Mouse (Mus musculus) hindbrain, embryonic 16.5 days (tissue): Measurements from ENCODE around the gene Rtcb. TPM values are rescaled to one million over a fixed set of nuclear protein-coding genes. Genes with fewer than 3 reads are reported as not detected.
A peak's percentile ranks its signal among the peaks of the same experiment; 100 is the strongest.

Source experiments
- ATAC-seq: fragments of 200-750 bp; cut with Nextera tagmentation; 2 replicates; pipeline ENCODE4 v1.8.0; 2017; ENCODE audit warnings: moderate TSS enrichment, moderate library complexity
- H3K27ac ChIP-seq: fragments of 300-500 bp; sonication (generic); 2 replicates; pipeline ENCODE4 v1.5.1; 2014; ENCODE audit warnings: low read depth, mild to moderate bottlenecking, control low read depth, low read length, moderate library complexity
- H3K27me3 ChIP-seq: fragments of 300-500 bp; sonication (generic); replicated peaks from 2 replicates; pipeline ENCODE4 v1.6.1; 2014; ENCODE audit warnings: low read length; ENCODE audit not compliant: control insufficient read depth, insufficient read depth
- H3K36me3 ChIP-seq: fragments of 300-500 bp; sonication (generic); 2 replicates; pipeline ENCODE4 v1.6.1; 2014; ENCODE audit warnings: mild to moderate bottlenecking, low read length, moderate library complexity, mixed read lengths; ENCODE audit not compliant: control insufficient read depth, insufficient read depth
- H3K4me1 ChIP-seq: fragments of 300-500 bp; sonication (generic); 2 replicates; pipeline ENCODE4 v1.6.1; 2014; ENCODE audit warnings: low read depth, low read length; ENCODE audit not compliant: control insufficient read depth, insufficient read depth
- H3K4me2 ChIP-seq: fragments of 300-500 bp; sonication (generic); 2 replicates; pipeline ENCODE4 v1.6.1; 2014; ENCODE audit warnings: mild to moderate bottlenecking, low read length, control low read depth, moderate library complexity
- H3K4me3 ChIP-seq: fragments of 300-500 bp; sonication (generic); 2 replicates; pipeline ENCODE4 v1.5.1; 2014; ENCODE audit warnings: mild to moderate bottlenecking, low read length, control low read depth, moderate library complexity
- H3K9ac ChIP-seq: fragments of 300-500 bp; sonication (generic); 2 replicates; pipeline ENCODE4 v1.6.1; 2014; ENCODE audit warnings: low read depth, mild to moderate bottlenecking, control low read depth, low read length, moderate library complexity
- H3K9me3 ChIP-seq: fragments of 300-500 bp; sonication (generic); 2 replicates; pipeline ENCODE4 v1.6.1; 2014; ENCODE audit warnings: mild to moderate bottlenecking, low read length, moderate library complexity; ENCODE audit not compliant: control insufficient read depth
- WGBS: fragments of 180-500 bp; shearing (Covaris S2); extraction: QIAGEN DNeasy Blood & Tissue Kit; methylation state at CpG from one replicate; pipeline ENCODE4 v1.1.7; 2014; 5-methylcytosine and 5-hydroxymethylcytosine counted together
- polyA plus RNA-seq: library from polyadenylated mRNA; unstranded; fragments of >200 nt; fragmentation: Nextera tagmentation; extraction: Ambion mirVana; gene quantifications from 2 replicates; pipeline ENCODE4 v1.2.1, GENCODE M21; 2015

Gene Rtcb
- polyA plus RNA-seq, 1 experiment from 2014 or later = 176 TPM

DNA sequence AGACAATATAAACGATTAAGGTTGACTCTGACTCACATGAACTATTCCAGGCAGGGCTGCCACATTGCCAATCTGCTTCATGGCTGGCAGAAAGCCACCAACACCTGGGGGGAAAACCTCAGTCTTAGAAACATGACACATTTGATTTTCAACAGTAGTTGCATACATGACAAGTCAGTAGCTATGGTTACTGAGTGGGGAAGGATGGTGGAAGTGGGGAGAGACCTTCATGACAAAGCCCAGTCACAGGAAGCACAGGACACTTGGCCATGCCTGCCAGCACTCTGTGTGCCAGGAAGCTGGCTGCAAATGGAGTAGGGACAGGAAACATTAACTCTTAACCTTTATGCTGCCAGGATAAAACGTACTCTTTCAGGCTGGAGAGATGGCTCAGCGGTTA is 4.2 kb downstream of the Rtcb start:
- H3K4me3 ChIP-seq = no peak overlapping the region
- no peak overlapping the region for H3K27ac ChIP-seq

DNA sequence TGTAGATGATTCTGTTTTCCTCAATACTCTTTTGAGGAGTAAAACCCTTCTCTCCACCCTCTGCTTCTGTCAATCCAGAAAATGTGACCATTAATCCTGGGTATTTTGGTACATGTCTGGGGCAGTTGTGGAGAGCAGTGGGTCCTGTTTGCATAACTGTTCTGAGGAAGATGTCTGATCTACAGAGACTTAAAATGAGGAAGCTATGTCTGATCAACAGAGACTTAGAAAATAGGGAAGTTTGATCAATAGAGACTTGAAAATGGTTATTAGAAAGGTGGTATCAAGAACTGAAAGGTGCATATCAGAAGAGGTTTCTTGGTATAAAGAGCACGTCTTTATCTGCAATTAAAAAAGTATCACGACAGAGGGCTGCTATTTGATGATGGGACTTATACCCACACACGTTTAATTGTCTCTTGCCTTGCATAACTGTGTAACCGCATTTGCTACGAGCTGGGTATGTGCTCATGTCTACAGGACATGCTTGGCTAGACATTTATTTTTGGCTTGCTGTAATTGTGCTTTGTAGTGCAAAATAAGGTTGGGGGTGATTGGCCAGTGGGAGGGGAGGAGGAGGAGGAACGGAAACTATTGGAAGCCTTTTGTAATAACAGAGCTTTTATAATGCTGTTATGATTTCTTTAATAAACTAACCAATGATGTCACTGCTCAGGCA is 5.7 kb downstream of the Rtcb start:
- H3K27me3 ChIP-seq = no peaks in the 10 kb centered on the region
- WGBS = 87% methylated on average over 6 of the region's 6 CpGs
- no peaks in the 10 kb centered on the region for H3K9me3 ChIP-seq
- H3K27ac ChIP-seq = no peak overlapping the region
- peaks cover 4% of the 10 kb centered on the region for H3K4me1 ChIP-seq
- H3K36me3 ChIP-seq = peaks cover 31% of the 10 kb centered on the region; the same call in 1 of the 2 replicates
- ATAC-seq = no peak
- H3K4me2 ChIP-seq = no peak overlapping the region
- H3K9ac ChIP-seq = no peak overlapping the region
- no peak overlapping the region for H3K4me3 ChIP-seq

More for the DNA sequence above, 4.2 kb downstream of the Rtcb start:
- no peak overlapping the region for H3K9ac ChIP-seq
- no peak for ATAC-seq
- peaks cover 4% of the 10 kb centered on the region for H3K4me1 ChIP-seq
- H3K4me2 ChIP-seq = no peak overlapping the region
- WGBS = 77% methylated on average over 3 of the region's 3 CpGs
- H3K36me3 ChIP-seq = peaks cover 29% of the 10 kb centered on the region; the same call in 1 of the 2 replicates
- H3K9me3 ChIP-seq = no peaks in the 10 kb centered on the region
- no peaks in the 10 kb centered on the region for H3K27me3 ChIP-seq

- ATAC-seq = peak; percentile 79
- H3K27me3 ChIP-seq = no peaks in the 10 kb centered on the region
- peaks cover 40% of the 10 kb centered on the region for H3K36me3 ChIP-seq
- no peaks in the 10 kb centered on the region for H3K4me1 ChIP-seq
- no peak overlapping the region for H3K4me2 ChIP-seq
- 64% methylated on average over 8 of the region's 8 CpGs for WGBS
- no peak overlapping the region for H3K4me3 ChIP-seq
- H3K9me3 ChIP-seq = no peaks in the 10 kb centered on the region
- H3K9ac ChIP-seq = no peak overlapping the region
- H3K27ac ChIP-seq = no peak overlapping the region
Observed at GRCm38 (mm10) chr10:85948483-85949196, 9.0 kb downstream of the Rtcb start.

DNA sequence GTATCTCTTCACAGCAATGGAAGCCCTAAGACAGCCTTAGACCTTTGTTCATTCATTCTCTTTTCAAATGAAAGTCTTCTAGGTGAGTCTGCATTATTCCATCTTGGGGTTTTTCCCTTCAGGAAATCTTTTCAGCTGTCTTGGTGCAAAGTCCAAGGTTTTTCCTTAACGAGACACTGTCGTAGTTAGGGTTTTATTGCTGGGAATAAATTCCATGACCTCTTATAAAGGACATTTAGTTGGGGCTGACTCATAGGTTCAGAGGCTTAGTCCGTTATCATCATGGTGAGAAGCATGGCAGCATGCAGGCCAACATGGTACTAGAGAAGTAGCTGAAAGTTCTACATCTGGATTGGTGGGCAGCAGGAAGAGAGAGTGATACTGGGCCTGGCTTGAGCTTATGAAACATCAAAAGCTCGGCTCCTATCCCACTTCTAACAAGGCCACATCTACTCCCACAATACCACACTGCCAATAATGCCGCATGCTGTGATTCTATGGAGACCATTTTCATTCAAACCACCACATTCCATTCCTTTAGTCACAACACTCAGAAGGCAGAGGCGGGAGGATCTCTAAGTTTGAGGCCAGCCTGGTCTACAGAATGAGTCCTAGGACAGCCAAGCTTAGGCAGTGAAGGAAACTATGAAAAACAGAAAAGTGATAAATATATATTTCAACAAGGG is 21.2 kb downstream of the Rtcb start:
- H3K4me3 ChIP-seq = no peak overlapping the region
- no peaks in the 10 kb centered on the region for H3K4me1 ChIP-seq
- 94% methylated on average over 6 of the region's 6 CpGs for WGBS

GRCm38 (mm10) chr10:85929962-85930361 is 27.7 kb downstream of the Rtcb start:
- no peaks in the 10 kb centered on the region for H3K9me3 ChIP-seq
- 95% methylated on average over 11 of the region's 11 CpGs for WGBS

More for the DNA sequence above, 21.2 kb downstream of the Rtcb start:
- H3K36me3 ChIP-seq = peaks cover 48% of the 10 kb centered on the region
- H3K9me3 ChIP-seq = no peaks in the 10 kb centered on the region
- H3K9ac ChIP-seq = no peak overlapping the region
- no peak overlapping the region for H3K27ac ChIP-seq
- H3K27me3 ChIP-seq = no peaks in the 10 kb centered on the region
- ATAC-seq = no peak
- H3K4me2 ChIP-seq = no peak overlapping the region

GRCm38 (mm10) chr10:85929208-85929591 is 28.4 kb downstream of the Rtcb start:
- Histone ChIP-seq H3K4me2 (peak overlapping the region; percentile 98), H3K27ac (no peak overlapping the region), H3K27me3 (no peaks in the 10 kb centered on the region), H3K4me1 (peaks cover 12% of the 10 kb centered on the region), H3K4me3 (peak overlapping the region; percentile 65), H3K9me3 (no peaks in the 10 kb centered on the region), H3K36me3 (no peaks in the 10 kb centered on the region), H3K9ac (peak overlapping the region; percentile 27)
- WGBS = 46% methylated on average over 11 of the region's 11 CpGs
- no peak for ATAC-seq

More at GRCm38 (mm10) chr10:85929962-85930361, 27.7 kb downstream of the Rtcb start:
- Histone ChIP-seq H3K4me2 (no peak overlapping the region), H3K9ac (no peak overlapping the region), H3K27me3 (no peaks in the 10 kb centered on the region), H3K27ac (no peak overlapping the region), H3K4me1 (peaks cover 12% of the 10 kb centered on the region), H3K4me3 (no peak overlapping the region), H3K36me3 (no peaks in the 10 kb centered on the region)
- no peak for ATAC-seq

DNA sequence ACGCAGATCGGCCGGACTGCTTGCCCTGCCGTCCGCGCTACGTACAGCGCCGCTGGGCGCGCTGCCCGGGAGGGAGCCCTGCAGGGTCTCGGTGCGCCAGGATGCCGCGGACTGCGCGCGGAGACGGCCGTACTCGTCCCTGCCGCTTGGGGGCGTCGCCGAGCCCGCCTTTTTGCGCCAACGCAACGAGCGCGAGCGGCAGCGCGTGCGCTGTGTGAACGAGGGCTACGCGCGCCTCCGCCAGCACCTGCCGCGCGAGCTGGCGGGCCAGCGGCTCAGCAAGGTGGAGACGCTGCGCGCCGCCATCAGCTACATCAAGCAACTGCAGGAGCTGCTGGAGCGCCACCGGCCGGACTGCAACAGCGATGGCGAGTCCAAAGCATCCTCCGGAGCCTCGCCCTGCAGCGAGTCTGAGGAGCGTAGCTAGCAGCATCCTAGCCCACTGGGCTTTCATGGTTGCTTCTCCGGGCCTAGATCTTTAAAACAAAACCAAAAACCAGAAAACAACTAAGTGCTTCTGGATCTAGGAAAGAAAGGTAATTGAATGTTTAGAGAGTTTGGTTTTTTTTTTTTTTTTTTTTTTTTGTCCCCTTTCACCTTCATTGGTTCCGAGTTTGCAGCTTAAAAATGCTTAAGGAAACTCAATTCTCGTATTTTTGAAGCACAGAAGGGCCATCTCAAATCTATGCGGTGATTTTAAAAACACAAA is 29.0 kb downstream of the Rtcb start:
- H3K4me3 ChIP-seq = peak overlapping the region; percentile 65
- H3K9me3 ChIP-seq = no peaks in the 10 kb centered on the region
- peak; percentile 96 for ATAC-seq
- no peaks in the 10 kb centered on the region for H3K36me3 ChIP-seq
- under 1% methylated on average over 63 of the region's 63 CpGs for WGBS
- peak overlapping the region; percentile 67 for H3K9ac ChIP-seq
- H3K4me2 ChIP-seq = peak overlapping the region; percentile 98
- H3K4me1 ChIP-seq = peaks cover 12% of the 10 kb centered on the region
- H3K27me3 ChIP-seq = no peaks in the 10 kb centered on the region
- peak overlapping the region; percentile 36; the same call in 1 of the 2 replicates for H3K27ac ChIP-seq

DNA sequence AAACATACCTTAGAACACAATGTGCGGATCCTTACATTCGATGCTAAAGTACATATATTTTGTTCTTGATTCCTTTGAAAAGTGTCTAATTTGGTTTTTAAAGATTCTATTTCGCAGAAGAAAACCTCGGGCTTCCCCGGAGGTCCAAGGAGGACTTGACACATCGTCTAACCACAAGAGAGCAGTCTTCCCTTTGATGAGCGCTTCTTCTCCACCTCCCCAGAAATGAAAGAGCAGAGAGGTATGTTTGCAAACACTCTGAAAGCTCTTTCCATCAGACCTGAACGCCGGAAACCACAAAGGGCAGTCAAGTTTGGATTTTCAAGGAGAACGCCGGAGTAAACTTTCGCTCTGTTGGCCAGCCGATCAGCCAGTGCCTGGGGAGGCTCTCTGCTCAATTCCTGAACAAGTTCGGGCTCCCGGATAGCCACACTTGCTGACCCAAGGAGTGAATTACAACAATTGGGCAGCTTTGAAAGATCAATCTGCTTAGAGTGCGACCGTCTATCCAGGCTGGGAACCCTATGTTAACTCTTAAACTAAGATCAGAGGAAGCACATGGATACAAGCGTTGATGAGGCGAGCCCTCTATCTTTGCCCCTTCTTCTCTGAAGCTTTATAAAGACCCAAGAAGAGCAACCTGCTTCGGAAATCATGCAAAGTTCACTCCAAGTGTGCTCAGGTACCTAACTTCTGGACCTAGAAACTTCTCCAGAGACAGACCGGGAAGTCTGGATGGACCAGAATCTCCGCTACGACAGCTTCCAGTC is 29.8 kb downstream of the Rtcb start, which contains the start of gene Ascl4:
Gene Ascl4, plus strand, starts transcription at position 6 of the 770 bp plus-strand sequence.
- Histone ChIP-seq H3K36me3 (no peaks in the 10 kb centered on the region), H3K9ac (peak within 1 kb of the TSS; percentile 67), H3K4me1 (peaks cover 12% of the 10 kb centered on the region), H3K27me3 (no peaks in the 10 kb centered on the region), H3K27ac (peak within 1 kb of the TSS; percentile 36; the same call in 1 of the 2 replicates), H3K4me2 (peak within 1 kb of the TSS; percentile 98), H3K9me3 (no peaks in the 10 kb centered on the region), H3K4me3 (peak within 1 kb of the TSS; percentile 65)
- no peak for ATAC-seq
- 2% methylated on average over 23 of the region's 23 CpGs for WGBS
